Mouse (Mus musculus) liver, embryonic 14.5 days (tissue): ENCODE data around the gene Nkain4.

Experiments
- CTCF ChIP-seq: IDR thresholded peaks from 2 replicates; pipeline ENCODE4 v1.5.1; 2016; ENCODE audit warnings: antibody characterized with exemption, low read depth, control low read depth
- EP300 ChIP-seq: IDR thresholded peaks from 2 replicates; pipeline ENCODE4 v1.6.1; 2016; ENCODE audit warnings: antibody characterized with exemption, low read depth

GRCm38 (mm10) chr2:180896819-180897625 is 57.5 kb downstream of the Nkain4 start:
- TF ChIP-seq EP300 (no peak), CTCF (no peak)
